Mouse (Mus musculus) lung, postnatal 0 days (tissue): ENCODE results near the gene Clec12a.
"Not testable (repeated sequence)": the region's sequence is repeated elsewhere in the genome, so short reads cannot be mapped to it uniquely, and the experiment has no call there.

Experiments
- CTCF ChIP-seq: IDR thresholded peaks from 2 replicates; pipeline ENCODE4 v1.5.1; 2016; ENCODE audit warnings: antibody characterized with exemption, mild to moderate bottlenecking
- EP300 ChIP-seq: IDR thresholded peaks from 2 replicates; pipeline ENCODE4 v1.6.1; 2016; ENCODE audit warnings: antibody characterized with exemption, mild to moderate bottlenecking, control low read depth

- not testable (repeated sequence) for TF ChIP-seq CTCF, EP300
Observed at GRCm38 (mm10) chr6:129342391-129342790, at the start of gene Clec12a.
